Mouse (Mus musculus) ES-CJ7 (cell line): ENCODE results near the gene Synpo2.
A peak's percentile ranks its signal among the peaks of the same experiment; 100 is the strongest.
"Not testable (repeated sequence)": the region's sequence is repeated elsewhere in the genome, so short reads cannot be mapped to it uniquely, and the experiment has no call there.

ENCODE experiments used
- DNase-seq: peaks from one replicate; pipeline ENCODE4 v3.0.0; 2011; ENCODE audit warnings: low read depth, low spot score

Gene Synpo2

DNA sequence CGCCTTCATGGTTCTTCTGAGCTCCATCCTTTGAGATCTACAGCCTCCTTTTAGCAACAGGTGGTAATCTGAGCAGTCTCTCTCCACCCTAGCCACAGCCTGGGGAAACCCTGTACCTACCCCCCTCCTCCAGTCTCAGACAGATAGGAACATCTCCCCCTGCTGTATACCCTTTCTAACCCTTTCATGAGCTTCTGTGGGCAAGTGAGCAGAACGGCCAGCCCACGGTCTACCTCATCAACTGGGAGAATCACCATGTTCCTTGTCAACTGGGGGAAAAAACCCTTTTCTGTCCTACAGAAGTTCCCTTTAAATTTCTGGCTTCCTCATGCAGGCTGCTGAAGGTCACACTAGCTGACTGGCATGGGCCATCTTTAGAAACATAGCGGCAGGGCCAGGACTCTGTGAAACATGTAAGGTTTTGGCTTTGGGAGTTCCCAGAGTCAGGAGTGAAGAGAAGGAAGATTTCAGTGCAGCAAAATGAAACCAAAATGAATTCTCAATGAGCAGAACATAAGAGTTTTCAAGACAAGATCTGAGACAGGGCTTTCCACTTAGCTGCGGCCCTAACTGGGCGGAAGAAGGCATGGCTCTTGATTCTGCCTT lies 104.7 kb downstream of the Synpo2 start:
- DNase-seq = no peak

DNA sequence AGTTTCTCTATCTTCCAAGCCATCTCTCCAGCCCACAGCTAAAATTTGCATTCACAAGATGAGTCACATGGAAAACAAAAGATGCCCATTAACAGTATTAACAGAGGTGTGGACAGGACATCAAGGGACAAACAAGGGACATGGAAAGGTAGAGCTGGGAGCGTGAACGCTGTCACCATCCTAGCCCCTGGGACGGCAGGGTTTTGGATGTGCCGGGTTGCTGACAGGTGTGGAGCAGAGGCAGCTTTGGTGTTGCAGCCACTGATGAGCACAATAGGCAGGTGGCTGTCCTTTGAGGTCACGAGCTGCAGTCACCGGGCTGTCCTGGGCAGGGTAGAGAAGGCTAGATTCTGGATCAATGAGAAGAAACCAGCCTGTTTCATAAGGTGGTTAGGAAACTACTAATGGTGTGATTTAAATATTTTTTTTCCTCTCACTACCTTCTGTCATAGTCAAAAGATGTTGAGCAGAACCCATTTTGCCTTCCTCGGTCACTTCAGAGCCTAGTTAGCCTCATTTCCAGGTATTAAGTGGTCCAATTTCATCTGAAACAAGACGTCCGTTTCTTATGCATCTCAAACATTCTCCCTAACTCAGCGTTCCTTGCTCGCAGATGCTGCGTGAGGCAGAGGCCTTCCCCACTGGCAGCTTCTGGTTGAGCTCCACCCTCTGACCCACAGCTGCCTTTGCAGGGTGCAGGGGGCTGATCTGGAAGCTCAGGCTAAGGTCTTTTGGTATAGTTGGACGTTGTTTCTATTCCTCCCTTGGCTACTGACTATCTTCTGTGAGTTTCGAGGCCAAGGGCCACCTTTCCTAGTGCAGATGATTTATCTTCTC lies 105.4 kb downstream of the Synpo2 start:
- no peak for DNase-seq

DNA sequence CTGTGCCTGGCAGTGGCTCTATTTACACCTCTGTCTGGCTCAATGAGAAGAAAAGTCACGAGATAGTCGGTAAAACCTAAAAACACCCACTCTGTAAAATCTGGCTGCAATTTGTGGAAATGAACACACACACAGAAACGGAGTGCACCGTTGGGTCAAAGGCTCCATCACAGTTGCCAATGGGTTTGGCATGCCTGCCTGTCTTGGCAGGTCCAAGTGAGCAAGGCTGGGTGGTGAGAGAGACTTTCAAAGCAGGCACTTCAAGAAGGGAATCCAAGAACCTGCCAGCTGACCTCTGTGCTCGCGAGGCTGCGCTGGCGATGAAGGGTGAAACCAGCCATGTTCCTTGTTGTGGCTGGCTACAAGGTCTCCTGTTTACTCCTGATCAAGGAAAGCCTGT lies 107.2 kb downstream of the Synpo2 start:
- no peak for DNase-seq

DNA sequence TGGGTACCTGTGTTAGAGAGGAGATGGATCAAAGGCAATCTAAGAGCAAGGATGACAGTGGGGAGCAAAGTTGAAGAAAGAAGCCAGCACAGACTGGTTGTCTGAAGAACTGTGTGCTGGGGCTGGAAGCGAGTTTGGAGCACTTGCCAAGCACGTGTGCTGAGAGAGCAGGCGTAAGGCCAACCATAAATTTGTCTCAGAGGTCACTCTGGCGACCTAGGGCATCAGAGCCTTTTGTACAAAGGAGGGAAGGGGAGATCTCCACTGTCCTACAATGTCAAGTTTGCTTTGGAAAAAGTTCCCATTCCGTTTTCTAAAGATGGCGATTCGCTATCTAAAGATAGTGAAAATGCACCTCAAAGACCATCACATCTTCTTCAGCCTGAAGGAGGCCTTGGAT lies 107.9 kb downstream of the Synpo2 start:
- DNase-seq = no peak

DNA sequence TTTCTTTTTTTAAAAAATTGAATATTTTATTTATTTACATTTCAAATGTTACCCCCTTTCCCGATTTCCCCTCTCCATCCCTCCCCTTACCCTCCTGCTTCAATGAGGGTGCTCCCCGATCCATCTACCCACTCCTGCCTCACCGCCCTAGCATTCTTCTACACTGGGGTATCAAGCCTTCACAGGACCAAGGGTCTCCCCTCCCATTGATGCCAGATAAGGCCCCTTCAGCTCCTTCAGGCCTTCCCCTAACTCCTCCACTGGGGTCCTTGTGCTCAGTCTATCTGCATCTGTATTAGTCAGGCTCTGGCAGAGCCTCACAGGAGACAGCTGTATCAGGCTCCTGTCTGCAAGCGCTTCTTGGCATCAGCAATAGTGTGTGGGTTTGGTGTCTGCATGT lies 109.2 kb downstream of the Synpo2 start:
- not testable (repeated sequence) for DNase-seq

DNA sequence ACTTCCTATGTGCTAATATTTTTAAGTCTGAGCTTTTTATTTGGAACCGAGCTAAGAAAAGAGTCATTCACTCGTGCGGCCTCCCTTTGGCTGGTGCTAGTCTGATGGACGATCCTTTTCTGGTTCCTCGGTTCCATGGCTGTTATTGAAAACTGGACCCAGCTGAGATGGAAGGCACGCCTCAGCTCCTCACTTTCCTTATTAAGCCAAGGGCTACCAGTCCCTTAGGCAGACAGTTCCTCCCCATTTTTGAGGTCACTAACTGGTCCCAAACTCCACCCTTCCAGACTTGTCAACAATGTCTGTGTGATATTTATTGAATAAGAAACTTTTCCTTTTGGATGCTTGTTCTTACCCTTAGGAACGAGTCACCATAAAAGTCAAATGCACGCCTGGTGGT lies 112.1 kb downstream of the Synpo2 start:
- DNase-seq = no peak

DNA sequence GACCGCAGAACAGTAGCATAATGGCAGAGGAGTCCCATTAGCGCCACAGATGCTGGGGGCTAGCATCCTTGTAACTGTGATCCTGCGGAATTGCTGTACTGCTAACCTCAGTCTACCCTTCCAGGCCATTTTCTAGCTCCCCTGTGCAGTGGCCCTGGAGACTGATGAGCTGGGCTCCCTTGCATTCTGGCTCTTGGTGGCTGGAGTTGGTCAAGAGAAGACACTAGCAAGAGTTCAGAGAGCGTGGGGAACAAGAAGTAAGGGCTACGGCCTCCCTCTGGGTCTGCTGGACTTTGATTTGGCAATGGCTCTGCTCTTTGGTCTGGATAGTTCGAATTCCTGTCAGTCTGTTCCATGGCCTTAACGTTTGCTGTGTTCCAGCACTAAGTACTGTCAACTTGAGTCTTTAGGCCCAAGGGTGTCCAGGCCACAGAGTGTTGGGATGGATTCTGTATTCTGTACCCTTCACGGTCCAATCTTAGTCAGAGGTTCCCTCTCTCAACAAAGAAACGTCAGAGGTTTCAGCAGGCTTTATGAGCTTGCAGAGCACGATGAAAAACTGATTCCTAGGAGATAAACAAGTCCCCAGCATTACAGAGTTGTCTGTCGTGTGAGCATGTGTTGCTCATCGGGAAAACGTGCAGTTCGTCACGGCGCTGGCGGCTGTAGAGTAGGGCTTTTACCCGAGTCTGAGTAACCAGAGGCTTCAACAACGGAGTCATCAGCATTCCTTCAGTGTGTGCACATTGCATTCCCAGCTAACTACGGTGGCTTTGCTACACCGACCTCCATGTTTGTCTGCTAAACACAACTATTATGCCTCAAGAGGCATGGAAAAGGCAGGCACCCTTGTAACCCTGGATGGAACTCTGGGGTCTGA lies 113.6 kb downstream of the Synpo2 start:
- no peak for DNase-seq

DNA sequence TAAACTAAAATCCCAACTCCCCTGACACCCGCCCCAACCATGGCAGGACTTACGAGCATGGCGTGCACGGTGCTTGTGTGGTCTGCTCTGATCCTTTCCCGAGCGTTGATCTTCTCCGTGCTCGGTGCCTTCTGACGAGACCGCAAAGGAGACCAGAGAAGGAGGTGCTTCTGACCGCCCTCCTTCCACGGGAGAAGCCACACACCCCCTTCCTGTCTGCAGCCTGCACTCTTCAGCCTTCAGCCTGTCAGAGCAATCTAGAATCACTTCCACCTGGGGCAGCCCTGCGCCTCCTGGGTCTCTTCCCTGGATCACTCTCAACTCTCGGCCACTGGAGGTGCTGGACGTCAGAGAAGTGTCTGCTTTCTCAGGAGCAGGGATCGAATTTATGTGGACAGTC lies 119.0 kb downstream of the Synpo2 start:
- peak; percentile 14 for DNase-seq

DNA sequence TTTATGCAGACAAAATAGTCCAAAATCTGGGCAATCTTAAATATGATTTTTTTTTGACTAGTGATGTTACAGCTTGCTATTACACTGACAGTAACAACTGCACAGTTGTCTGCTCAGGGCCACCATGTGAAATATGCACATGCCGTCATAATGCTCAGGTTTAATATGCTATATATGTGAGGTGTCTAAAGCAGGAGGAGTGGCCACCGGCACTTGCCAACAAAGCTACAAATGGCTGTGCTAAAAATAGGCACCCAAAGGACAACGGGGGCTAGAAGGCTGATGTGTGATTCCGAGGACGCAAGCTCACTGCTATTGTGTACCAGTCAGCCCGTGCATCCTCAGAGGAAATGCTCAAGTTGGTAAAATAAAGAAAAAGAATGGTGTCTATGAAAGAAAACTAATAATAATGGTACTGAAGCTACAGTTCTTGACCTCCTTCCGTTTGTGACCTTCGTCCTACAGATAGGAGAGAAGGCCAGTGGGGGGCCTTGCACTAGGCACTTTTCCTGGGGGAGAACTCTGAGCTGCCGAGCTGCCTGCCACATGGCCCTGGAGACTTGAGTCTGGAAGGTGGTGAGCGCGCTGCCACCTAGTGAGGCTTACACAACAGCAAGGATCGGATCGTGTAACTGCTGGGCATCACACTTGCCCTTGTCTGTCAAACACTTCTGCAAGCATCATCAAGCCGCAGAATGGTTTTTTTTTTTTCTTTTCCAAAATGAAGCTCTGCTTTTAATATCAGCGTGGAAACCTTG lies 120.0 kb downstream of the Synpo2 start:
- DNase-seq = peak; percentile 53

DNA sequence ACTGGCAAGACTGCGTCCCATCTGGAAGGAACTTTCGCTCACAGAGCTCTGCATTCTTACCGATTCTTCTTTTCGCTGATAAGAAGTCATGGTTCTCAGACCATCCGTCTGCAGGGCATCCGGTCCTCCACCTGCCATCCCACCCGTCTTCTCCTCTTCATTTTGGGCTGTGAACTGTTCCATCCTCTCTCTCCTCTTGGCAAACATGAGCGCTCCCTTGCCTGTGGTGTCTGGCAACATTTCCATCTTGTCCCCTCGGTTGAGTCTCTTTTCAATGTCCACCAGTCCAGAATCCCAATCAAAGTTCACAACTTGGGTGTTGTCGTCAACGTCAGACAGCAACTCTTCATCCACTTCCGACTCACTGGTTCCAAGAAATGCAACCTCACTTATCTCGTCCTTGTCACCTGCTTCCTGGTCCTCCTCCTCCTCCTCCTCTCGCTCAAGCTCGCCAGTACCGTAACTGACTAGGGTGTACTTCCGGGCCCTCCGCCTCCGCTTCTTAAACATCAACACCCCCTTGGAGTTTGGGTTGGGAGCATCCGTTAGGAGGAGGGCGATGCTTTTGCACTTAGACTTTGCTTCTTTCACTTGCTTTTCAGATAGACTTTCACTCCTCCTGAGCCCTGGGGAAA lies 121.8 kb downstream of the Synpo2 start:
- DNase-seq = no peak

DNA sequence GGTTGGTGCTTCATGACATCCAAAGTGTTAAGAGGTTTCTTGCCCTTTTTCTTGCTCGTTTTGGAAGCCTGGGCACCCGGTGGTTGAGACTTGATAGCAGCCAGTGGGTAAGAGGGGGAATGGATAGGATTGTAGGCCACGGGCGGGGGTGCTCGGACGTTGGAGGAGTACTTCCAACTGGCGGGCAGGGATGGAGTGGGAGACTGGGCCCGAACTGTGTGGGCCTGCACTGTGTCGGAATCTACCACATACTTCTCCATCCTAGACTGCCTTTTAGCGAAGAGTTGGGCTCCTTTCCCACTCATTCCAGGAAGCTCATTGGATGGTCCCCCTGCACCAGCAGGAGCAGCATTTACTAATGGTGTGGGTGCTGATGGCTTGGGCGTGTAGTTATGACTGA lies 123.2 kb downstream of the Synpo2 start:
- no peak for DNase-seq

DNA sequence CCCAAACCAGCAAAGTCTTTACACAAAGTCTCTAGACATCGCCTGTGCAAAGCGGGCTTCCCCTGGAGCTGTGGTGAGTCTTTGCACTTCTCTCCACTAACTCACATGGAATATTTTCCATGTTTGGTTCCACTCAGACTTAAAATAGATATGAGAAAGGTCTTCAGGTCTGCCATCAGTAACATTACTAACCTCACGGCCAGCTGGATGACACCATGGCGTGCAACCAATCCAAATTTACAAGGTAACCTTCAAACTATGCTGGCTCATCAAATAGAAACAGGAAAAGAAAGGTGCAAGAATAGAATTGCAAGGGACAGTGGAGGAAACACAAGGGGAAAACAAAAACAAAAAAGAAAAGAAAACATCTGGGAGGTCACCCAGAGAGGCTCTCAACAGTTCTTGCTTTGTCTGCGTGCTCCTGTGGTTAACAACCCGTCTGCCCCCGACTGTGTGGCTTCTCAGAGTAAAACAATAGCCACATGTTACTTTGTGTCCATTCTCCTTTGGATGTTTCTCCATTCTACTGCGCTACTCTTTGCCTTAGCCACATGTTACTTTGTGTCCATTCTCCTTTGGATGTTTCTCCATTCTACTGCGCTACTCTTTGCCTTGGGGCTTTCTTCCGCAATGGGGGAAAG lies 124.8 kb downstream of the Synpo2 start:
- no peak for DNase-seq

DNA sequence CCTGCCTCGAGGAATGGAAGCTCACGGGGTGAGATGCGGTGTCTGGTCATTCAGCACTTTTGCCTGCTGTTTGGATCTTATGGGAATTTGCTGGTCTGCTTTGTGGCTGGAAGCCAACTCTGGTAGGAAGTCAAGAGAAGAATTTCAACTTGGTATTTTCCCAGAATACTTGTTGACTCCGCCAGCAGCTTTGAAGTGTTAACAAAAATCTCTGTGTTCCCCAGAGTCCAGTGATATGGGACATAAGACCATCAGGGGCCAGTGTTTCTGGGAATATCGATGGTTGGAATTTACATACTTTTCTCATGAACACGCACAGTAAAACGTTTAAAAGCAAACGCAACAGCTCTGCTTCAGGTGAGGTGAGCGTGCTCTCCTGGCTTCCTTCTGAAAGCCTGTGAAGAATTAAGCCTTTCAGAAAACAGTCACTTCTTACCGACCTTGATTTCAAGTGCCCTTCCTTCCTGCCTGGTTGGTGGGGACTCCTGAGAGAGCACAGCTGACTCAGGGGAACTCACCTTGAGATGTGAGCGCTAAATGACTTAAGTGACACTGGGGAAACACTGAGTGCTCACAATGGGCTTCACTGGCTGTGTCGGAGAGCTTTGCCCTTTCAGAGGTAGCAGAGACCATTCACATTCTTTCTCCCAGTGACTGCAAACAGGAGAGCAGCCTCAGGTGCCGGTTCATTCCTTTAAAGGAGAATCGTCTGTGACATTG lies 128.0 kb downstream of the Synpo2 start:
- DNase-seq = no peak

DNA sequence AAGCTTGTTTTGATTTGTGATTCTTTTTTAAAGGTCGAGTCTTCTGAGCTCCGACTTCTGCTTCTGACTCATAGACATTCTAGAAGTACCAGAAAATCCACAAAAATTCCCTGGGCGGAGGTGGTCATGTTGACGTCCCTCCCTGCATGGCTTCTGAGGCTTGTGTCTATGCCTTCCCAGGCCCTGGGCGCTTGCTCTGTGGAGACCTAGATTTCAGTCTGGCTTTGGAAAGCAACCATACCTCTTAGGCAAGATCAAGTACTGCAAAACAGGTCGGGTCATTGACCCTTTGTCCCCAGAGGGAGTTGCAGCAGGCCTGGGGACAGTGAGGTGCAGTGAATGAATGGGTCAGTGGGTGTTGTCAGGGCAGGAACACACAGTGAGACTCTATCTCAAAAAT lies 131.6 kb downstream of the Synpo2 start:
- DNase-seq = no peak

DNA sequence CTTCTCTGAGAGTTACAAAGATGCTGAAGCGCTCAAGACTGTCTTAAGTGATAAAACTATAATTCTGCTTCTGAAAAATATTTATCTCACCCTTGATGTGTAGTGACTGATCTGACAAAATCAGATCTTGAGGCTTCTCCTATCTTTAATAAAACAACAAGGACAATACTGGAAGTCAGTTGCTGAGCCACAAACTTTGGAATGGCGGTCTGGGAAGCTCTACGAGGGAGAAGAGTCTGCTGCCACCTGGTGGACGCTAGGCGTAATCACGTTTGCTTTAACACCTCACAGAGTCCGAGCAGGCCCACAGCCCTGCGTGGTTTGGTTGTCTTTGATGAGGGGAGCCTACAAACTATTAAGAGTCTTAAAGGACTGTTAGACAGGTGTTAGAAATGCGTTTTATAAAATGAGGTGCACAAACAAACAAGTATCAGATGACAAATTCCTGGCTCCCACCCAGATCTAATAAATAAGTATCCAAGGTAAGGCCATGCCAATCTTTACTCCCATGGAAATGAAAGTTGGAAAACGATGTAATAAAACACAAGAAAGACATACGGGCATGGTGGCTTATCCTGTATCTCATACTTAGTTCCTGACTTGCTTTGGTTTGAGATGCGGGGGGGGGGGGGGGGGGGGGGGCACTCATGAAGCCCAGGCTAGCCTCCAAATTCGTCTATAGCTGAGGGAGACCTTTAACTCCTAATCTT lies 132.6 kb downstream of the Synpo2 start:
- peak; percentile 81 for DNase-seq

DNA sequence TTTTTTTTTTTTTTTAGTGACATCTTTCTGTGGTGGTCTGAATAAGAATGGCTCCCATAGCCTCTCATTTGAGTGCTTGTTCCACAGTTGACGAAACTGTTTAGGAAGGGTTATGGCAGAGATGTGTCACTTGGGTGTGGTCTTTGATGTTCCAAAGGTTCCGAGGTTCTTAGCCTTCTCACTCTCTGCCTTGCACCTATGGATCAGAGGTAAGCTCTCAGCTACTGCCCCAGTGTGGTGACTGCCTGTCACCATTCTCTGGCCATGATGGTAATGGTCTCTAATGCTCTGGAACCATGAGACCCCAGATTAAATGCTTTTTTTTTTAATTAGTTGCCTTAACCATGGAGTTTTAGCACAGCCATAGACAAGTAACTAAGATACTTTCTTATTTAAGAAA lies 134.2 kb downstream of the Synpo2 start:
- DNase-seq = no peak

DNA sequence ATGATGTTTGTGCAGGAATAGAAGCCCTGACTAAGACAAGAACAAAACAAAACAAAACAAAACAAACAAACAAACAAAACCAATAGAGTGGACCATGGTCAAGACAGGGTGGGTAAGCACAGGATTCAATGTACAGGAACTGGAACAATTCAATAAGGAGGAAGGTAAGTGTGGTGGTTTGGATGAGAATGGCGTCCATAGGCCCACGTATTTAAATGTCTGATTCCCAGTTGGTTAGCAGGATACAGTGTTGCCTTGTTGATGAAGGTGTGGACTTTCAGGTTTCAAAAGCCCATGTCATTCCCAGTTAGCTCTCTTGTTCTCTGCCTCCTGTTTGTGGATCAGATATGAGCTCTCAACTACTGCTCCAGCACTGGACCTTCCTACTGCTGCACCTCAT lies 140.8 kb downstream of the Synpo2 start:
- peak; percentile 27 for DNase-seq

DNA sequence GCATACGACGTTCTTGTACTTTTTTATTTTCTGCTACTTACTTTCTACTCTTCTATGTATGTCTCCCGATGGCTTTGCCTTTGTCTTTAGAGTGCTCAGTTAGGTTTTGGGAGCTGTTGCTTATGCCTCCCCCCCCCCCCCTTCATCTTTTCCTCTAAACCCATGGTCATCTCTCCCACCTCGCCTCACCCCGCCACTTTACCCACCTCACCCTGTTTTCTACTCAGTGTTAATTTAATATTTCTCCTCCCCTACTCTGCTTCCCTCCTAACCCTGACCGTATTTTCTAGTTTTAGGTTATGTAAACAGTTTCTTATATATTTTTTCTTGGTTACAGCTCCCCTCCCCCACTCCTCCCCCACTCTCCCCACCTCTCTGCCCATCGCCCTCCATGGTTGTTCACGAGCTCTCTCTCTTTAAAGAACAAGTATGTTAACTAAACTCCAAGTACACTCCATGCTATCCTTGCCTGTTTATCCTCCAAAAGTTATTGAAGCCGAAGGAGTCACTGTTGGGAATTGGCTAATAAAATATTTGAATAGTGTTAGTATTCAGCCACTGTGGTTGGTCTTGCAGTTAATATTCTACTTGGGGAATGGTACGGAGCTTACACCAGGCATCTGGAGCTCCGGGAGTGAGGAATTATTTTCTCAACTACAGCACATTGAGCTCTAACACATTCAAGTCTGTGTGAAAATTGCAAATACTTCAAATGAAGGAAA lies 142.1 kb downstream of the Synpo2 start:
- no peak for DNase-seq
